Mouse (Mus musculus): ENCODE measurements at regions not wholly inside any gene's neighbourhood (a gene's known extent, or its start where the extent isn't known, plus 50 kb on each side); places are given as distances from the start of the nearest gene placed in this dataset.

DNA sequence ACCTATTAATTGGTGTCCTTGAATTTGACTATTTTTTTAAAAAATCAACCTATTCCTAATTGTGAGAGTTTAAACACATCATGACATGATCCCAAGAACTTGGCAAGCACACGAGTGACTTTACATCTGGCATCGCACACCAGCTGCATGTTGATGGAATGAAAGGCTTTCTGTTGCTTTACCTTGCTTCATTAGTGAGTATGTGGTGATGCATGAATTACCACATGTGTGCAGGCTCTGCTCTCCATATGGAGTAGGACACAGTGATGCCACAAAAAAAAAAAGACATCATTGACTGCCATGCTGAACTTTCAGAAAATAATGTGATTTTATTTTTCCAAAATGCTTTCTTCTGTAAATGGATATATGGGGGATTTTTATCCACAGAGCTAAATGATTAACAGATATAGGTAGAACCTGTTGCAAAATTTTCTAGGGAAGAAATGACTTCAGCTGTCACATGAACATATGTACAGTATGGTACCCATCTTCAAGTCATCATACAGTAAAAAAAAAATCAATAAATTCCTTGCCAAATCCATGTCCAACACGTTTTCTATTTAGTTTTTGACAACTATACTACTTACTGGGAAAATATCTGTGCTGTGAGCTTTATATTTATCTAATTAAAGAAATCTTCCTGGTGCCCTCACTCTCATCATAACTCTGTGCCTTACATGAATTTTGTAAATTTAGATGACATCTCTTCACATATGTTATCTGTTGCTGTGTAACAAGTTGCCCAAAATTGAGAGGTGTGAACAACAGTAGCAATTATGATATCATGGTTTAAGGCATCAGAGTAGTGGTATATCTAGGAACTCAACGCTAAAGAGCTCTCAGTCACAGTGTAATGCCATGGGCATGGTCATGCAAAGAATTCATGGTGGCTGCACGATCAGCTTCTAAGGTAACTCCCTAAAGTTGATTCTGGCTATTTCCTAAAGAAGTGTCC lies 84.0 kb upstream of the Arrdc3 start:
- DNase-seq: no peak

DNA sequence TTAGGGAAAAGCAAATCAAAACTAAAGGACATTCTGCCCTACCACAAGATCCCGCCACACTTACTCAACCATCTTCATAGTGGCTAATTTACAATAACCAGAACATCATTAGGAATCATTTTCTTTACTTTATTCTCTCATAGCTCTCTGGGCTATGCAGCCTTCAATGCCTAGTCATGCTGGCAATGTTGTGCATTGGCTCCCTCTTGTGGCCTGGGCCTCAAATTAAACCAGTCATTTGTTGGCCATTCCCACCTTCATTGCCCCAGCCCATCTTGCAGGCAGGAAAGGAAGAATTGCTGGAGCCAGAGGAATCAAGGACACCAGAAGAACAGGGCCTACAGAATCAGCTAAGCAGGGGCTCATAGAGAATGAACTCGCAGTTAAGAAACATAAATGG lies 77.0 kb upstream of the Arrdc3 start:
- DNase-seq: peak; percentile 60 to 67

GRCm38 (mm10) chr13:80827037-80827471 lies 56.1 kb upstream of the Arrdc3 start:
- peak in 1 of 2 experiments; percentile 3 for DNase-seq

All from kidney, postnatal 4 days (tissue).